Mouse (Mus musculus) ovary, adult 18-20 months (tissue): ENCODE data around the gene Gm20388.

Experiments used
- DNase-seq: peaks from one replicate; pipeline ENCODE4 v3.0.0; 2022; ENCODE audit warnings: low spot score, mixed read lengths

Gene Gm20388

DNA sequence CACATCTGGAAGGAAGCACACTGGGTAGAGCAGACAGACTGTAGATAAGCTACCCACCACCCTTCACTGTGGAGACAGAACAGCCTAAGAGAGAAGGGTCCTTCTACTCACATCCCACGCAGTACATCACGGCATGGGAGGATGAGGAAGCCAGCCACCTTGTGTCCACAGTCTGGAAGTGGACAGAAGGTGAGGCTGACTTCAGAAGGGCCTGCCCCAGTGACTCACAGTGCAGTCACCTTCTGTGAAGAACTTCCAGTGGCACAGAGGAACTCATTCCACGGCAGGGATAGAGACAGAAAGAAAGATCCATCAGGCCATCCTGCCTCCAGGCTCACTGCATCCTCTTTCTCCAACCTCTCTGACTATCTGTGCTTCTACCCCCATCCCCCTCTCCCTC is 4429.1 kb downstream of the Gm20388 start:
- DNase-seq = no peak

DNA sequence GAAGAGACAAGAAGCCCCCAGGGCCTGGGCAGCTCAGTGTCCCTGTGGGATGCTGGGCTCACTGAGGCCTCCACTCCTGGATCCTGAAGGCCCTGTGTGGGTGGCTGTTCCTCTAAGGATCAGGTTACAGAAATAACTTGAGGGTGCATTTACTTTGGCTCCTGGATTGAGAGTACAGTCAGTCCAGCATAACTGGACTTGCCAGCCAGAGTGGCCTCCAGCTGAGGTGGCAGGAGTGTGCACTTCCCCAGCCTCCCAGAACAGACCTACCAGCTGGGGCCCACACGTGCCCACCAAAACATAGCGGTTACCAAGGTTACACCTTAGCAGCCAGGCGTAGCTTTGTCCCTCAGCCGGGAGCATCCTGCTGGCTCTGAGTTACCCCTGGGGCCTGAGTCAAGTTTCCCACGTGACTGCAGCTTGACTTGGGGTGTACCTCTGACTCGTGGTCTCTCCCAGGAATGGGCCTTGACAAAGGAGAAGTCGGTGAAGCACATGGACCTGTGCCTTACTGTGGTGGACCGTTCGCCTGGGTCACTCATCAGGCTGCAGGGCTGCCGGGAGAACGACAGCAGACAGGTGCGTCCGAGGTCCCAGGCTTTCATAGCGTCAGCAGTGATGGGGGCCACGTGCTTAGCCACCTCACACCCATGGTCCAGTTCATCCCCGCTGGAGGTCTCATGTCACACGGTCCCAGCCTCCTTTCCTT is 4429.9 kb downstream of the Gm20388 start:
- no peak for DNase-seq

DNA sequence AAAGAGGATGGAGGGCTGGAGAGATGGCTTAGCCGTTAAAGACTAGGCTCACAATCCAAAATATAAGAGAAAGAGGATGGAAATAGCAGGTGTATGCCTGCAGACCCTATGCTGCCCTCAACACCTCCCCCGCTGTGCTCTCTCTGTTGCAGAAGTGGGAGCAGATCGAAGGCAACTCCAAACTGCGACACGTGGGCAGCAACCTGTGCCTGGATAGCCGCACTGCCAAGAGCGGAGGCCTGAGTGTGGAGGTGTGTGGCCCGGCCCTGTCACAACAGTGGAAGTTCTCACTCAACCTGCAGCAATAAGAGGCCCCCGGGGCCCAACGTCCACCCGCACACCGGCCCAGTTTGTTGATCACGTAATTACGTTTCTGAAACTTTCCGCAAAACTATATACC is 4432.5 kb downstream of the Gm20388 start:
- no peak for DNase-seq

DNA sequence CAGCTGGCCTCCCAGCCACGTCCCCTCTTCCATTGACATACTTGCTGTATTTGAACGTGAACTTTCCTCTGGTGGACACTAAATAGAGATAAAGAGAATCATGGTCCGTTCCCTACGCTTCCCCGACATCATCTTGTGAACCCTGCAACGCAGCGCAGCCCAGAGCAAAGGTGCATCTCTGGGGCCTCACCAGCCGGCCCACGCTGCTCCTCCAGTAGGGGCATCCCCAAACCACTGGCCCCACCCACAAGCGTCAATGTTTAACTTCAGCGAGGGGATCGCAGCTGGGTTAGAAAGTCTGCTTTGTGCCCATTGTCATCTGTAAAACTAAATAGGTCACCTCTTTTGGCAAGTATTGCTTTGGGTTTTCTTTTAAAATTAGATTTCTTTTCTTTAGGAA is 4433.4 kb downstream of the Gm20388 start:
- no peak for DNase-seq

DNA sequence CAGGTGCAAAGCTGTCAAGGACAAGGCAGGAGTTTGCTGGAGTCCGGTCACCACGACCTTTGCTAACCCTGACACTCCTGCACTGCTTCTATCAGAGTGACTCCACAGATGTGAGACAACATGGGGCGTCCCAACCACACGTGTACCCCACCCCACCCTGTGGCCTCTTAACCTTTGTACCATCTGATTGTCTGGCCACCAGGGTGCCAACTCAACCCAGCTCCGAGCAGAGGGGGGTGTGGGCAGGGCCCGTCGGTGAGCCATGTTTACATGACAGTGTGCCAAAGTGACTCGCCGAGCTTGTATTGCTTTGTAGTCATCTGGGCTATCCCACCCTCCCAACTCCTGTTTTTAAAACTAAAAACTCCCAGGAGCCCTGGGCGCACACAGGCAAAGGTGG is 4434.5 kb downstream of the Gm20388 start:
- DNase-seq = no peak

DNA sequence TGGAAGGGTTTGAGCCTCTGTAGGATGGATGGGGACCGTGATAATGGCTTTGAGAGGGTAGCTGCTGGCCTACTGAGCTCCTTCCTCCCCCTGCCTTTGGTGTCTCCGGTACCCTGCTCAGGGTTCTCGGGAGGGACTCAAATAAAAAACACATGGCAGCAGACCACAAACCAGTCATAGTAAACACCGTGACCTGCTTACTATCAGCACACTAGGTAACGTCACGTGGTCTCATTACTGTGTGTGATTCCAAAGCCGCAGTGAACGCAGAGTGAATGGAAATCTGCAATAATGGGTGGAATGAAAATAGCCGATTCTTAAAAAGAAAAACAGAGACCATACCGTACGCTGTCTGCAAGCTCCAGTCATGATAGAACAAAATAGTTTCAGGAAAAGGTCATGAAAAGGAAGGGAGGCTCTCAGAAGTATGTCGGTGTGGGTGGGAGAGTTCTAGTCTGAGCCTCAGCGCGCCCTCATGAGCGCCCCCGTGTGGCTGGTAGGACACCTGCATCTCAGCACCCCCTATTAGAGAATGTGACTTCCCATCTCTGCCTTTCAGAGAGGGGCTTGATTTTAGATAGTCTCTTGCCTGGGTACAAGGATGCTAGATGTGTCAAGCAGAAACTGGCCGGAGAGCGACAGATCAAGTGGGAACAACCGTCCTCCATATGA is 4436.3 kb downstream of the Gm20388 start:
- no peak for DNase-seq

DNA sequence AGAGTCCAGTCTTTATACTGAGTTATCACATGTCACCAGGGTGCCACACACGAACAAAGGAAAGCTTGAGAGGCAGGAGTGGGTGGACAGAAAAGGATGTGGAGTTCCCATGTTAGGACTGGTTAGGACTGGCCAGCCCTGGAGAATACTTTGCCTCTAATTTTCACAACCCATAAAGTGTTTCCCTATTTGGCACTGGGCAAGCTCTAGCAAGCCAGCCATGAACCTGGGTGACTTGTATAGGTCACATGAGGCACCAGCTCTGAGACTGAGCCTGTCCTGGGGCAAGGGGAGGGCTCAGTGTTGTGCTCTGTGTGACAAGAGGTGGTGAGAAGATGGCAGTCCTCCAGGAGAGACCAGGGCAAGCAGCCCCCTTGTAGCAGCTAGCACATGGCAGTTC is 4437.4 kb downstream of the Gm20388 start:
- no peak for DNase-seq

DNA sequence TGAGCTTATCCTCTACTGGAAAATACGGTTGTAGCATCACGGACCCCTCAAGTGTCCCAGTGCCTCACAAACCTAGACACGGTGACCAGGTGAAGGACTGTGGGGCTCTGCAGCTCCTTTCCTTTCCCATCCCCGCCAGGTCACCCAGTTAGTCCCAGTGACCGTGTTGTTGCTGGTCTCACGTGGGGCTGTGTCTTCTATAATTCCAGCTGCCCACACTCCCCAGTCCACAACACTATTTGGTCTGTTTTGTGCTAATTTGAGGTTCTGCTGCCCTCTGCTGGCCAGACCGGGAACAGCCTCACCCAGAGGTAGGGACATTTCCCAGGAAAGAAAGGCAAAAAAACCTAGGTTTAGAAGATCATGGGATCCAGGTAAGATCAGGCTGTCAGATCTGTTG is 4439.0 kb downstream of the Gm20388 start:
- DNase-seq = no peak

DNA sequence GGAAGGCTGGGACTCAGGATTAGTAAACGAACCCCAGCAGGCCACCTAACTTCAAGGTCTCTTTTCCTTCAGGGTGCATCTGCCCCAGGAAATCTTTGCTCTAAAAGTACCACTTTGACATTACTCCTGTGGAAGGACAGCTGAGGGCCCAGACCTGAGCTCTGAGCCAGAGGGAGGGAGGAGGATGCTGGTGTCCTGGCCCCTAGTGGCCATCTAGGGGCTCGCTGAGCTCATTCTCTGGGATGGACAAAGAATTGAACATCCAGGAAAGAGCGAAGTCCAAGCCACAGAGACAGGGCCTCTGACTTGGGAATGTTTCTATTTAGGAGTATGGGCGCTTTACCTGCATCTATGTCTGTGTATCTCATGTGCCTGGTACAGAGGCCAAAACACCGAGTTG is 4441.0 kb downstream of the Gm20388 start:
- no peak for DNase-seq

DNA sequence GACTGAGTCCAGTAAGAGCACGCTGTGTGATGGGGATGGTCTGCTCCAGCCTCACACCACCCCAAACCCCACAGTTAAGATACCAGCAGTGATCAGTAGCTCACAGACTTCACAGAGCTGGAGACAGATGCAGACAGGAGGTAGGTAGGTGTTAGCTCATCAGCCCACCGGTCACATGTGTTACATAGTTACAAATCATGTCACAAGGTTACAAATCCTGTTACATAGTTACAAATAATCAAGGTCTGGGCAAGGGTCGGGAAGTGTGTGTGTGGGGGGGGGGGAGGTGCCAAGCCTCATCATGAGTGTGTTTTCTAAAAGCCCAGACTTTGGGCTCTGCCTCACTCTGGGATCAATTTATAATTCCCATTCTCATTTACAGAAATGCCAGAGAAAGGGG is 4450.3 kb downstream of the Gm20388 start:
- no peak for DNase-seq

DNA sequence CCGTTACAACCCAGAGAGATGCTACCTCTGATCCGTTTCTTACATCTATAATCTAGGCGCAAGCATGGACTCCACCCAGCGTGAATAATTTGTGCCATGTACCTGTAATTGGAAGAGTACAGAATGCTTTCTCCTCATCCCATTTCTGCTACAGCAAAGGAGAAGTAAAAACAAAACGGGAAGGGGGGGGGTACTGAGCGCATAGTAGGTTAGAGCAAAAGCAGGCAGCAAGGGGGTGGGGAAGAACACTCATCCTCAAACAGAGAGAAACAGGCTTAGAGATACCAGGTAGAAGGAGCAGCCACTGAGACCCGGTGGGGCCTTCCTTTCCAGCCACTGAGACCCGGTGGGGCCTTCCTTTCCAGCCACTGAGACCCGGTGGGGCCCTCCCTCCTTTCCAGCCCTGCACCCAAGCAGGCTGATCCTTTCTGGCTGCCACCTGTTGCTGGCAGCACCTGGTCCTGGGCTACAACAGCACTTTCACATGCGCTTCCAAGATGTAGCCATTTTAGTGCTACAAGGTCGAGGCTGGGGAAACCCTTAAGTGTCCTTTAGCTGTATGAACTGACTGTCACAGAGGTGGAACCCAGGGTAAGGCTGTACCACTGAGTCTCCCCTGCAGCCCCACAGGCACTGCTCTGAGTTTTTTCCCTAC is 4451.3 kb downstream of the Gm20388 start:
- DNase-seq = no peak

DNA sequence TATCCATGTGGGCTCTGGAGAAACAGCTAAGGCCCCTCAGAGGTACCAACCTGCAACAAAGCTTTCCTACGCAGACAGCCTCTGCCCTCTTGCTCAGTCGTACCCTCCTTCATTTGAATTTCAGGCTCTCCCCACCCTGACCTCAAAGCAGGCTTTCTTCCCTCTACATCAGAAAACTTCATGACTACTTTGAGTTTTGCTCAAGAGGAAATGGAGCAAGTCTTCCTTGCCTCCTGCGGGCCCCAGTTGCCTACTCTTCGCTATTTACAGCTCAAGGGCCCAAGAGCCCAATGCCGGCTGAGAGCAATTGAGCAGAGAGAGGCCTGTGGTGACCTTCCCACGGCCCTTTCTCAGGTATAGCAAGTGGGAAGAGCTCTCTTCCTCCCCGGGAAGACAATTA is 4451.9 kb downstream of the Gm20388 start:
- no peak for DNase-seq

DNA sequence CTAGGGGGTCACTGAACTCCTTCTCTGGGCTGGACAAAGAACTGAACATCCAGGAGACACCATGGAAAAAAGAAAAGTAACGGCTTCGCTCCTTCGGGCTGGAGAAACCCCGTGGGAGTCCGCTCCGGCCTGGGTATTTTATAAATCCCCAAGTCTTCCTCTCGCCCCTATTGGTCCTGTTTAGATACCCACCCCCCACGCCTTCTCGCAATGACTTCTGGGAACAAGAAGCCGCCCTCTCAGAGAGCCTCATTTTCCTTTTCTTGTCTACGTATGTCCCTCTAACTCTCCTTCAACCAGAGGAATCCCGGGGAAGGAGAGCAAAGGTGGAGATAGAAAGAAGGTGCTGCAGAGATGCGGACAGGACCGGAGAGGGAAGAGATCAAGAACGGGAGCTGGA is 4452.7 kb downstream of the Gm20388 start:
- DNase-seq = no peak

DNA sequence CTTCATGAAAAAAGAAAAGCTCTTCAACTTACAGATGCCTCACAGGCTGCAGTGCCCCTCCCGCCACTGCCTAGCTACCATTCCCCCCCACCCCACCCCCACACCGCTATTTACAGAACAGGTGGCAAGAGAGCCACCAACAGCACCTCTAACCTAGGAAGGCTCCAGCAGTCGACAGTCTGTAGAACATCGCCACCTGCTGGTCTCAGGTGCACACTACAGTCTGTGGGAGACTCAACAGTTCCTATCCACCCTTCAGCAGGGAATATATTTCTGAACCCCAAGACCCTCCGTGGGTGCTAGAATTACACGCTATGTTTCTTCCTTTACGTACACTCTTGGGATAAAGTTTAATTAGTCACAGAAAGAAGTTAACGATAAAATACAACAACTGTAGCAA is 4457.6 kb downstream of the Gm20388 start:
- DNase-seq = no peak

DNA sequence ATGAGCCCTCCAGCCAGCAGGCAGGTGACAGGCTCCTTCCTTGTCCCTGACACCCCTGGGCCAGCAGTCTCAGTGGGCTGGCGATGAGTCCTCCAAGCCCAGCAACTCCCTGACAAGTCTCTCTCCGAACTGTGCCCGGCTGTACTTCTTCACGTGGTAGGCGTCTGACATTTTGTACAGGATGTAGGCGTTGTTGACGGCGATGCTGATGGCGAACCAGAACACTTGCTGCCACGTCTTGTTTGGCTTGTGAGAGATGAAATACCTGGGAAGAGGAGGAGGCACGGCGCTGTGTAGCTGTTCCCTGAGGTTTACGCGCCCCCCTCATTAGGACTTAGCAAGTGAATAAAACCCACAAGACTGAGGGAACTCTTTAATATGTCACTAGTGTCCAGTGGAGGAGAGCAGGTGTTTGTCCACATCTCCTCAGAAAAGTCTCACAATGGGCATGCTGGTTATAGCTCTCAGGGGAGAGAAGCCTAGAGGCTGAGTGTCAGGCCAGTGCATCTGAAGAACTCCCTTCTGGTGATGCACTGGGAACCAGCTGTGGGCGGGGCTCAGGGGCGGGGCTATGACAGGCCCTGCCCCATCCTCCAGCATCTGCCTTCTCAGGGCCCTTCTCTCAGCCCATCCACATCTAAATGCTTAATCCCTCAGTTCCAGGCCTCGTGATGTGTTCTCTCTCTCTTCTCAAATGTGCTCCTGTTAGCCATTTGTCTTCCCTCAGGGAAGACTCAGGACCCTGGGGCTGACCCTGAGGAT is 4460.0 kb downstream of the Gm20388 start:
- DNase-seq = no peak

DNA sequence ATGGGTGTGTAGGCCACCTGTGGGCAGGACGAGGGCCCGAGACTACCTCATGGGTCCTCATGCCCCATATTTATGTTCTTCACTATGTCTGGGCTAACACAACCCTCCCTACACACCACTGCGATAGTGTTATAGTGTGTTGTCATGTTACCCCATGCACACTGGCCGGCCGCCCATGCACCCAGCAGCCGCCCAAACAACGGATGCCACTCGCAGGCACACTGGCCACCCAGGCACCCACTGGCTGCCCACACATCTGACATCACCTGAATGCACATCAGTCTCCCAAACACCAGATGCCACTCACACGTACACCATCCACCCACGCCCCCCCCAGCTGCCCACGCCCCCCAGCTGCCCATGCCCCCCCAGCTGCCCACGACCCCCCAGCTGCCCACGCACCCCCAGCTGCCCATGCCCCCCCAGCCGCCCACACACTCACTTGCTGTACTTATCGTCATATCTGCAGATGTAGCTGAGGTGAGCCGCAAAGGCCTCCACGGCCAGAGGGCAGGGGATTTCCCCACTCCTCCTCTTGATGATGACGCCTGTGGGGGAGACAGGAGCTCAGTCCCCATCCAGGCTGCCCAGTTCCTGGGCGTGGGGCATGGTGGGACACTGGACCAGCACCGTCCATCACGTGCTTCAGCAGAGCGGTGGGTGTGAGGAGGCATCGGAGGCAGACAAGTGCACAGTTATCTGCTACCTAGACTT is 4460.9 kb downstream of the Gm20388 start:
- no peak for DNase-seq

DNA sequence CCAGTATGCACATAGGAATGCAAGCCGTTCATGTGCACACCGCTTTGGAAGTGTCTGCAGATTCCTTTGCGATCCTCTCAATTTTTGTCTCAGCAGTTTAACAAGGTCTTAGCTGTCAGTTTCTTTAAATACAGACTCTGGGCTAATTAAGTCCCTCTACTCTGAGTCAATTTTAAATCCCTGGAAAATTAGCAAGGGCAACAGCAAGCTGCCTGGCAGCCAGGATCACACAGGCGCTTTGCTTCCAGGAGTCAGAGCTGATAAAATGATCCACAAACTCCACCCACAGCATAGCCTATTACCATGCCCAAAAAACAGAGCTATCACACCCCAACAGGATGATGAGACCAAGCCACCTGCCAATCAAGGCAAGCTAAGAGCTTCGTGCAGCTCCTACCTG is 4463.1 kb downstream of the Gm20388 start:
- no peak for DNase-seq

DNA sequence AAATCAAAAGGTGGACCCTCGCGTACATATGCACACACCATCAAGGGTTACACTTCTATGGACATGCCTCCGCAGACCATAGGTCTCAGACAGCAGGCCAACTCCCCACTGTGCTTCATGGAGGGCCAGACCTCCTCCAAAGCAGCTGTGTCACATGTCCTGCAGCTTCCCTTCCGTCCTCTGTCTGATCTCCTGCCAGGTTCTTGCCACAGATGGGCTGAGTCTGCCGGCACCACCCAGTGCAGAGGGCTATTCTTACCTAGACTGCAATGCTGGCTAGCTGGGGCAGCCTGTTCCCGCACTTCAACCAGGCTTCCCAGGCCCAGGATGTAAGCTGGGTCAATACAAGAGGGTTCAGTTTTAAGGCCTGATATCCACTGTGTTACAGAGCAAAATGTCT is 4464.5 kb downstream of the Gm20388 start:
- no peak for DNase-seq

DNA sequence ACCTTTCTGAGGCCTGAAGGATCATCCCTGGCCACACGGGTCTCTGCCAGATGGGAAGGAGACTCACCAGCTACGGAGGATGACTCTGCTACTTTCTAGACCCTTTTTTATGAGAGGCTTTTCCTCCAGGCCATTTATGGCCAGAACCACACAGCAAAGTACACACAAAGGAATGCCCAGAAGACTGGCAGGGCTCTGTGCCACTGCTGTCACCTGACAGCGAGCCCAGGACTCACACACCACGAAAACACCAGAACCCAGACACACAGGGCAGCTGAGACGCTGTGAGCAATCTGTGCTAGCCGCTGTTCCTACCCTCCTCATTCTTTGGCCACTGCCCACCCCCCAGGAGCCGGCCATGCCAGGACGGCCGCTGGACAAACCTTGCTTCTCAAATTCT is 4465.1 kb downstream of the Gm20388 start:
- no peak for DNase-seq

DNA sequence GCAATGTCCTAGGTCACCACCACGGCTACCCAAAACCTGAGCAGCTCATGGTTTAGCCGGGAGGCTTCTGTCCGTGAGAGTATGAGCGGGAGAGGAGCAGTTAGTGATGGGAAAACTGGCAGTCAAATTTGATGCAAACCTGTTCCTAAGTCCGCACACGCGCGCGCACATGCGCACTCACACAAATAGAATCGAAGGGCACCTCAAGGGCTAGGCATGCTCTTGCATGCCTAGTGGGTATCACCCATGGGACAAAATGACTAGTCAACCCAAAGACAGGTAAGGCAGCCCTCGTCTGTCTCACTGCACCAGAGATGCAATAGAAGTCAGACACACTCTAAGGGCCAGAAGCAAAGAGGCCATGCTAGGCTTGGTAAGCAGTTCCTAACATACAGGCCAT is 4465.8 kb downstream of the Gm20388 start:
- DNase-seq = no peak

DNA sequence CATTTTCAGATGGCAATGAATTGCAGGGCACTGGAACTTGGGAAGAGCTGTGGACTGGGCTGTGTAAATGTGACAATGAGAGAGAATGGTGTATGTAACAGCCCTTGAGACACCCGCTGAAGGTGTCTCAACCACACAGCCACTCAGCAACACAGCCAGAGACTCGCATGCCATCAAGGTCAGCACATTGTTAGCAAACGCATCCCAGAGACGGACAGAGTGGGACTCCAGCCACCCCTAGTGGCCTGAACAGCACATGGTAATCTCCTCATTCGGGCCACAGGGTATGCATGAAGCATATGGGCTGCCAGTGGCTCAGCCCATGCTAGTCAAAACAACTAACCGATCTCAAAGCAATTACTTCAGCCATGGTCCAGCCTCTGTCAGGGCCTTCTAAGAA is 4468.6 kb downstream of the Gm20388 start:
- no peak for DNase-seq

DNA sequence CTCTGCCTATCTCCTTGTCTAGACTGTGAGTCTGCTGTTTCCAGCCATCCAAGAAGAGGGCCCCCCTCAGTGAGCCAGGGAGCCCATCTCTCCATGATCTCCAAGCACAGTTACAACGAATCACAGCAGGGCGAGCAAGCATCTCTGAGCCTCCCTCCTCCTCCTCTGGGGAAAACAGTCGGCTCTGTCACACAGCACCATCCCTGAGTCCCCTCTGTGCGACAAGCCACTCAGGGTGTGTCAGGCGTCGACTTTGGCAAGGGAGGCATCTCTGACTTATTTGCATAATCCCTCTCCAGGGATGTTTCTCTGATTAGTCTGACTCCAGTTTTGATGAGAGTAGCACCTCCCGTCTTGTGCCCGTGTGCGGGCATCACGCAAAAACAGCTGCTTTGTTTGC is 4471.6 kb downstream of the Gm20388 start:
- no peak for DNase-seq
